Mouse (Mus musculus) hindbrain, embryonic 10.5 days (tissue): ENCODE measurements around the gene Atp10a. TPM values are rescaled to one million over a fixed set of nuclear protein-coding genes. Genes with fewer than 3 reads are reported as not detected.

Experiments used
- DNase-seq: peaks from one replicate; pipeline ENCODE4 v3.0.0-alpha.2; 2017; ENCODE audit warnings: low spot score
- H3K27ac ChIP-seq: fragments of 300-500 bp; sonication (generic); 2 replicates; pipeline ENCODE4 v1.5.1; 2016; ENCODE audit warnings: mild to moderate bottlenecking, moderate library complexity
- H3K27me3 ChIP-seq: fragments of 300-500 bp; sonication (generic); 2 replicates; pipeline ENCODE4 v1.6.1; 2016; ENCODE audit warnings: mild to moderate bottlenecking; ENCODE audit not compliant: poor library complexity, insufficient read depth, severe bottlenecking
- H3K36me3 ChIP-seq: fragments of 300-500 bp; sonication (generic); 2 replicates; pipeline ENCODE4 v1.6.1; 2016; ENCODE audit warnings: mild to moderate bottlenecking, moderate library complexity
- H3K4me1 ChIP-seq: fragments of 300-500 bp; sonication (generic); replicated peaks from 2 replicates; pipeline ENCODE4 v1.6.1; 2016; ENCODE audit warnings: mild to moderate bottlenecking
- H3K4me3 ChIP-seq: fragments of 300-500 bp; sonication (generic); 2 replicates; pipeline ENCODE4 v1.5.1; 2016; ENCODE audit warnings: mild to moderate bottlenecking, moderate library complexity
- H3K9me3 ChIP-seq: fragments of 300-500 bp; sonication (generic); 2 replicates; pipeline ENCODE4 v1.6.1; 2016; ENCODE audit warnings: mild to moderate bottlenecking, moderate library complexity
- WGBS: fragments of 180-500 bp; shearing (Covaris S2); methylation state at CpG from one replicate; pipeline ENCODE4 v1.1.7; 2016; 5-methylcytosine and 5-hydroxymethylcytosine counted together
- polyA plus RNA-seq: library from polyadenylated mRNA; unstranded; fragments of >200 nt; fragmentation: Nextera tagmentation; extraction: Ambion mirVana; gene quantifications from 2 replicates; pipeline ENCODE4 v1.2.1, GENCODE M21; 2016

Gene Atp10a
- polyA plus RNA-seq, 1 experiment from 2014 or later: 1.7 TPM

GRCm38 (mm10) chr7:58749904-58750612 is 94.1 kb downstream of the Atp10a start:
- no peaks in the 10 kb centered on the region for H3K27me3 ChIP-seq
- no peaks in the 10 kb centered on the region for H3K36me3 ChIP-seq
- H3K9me3 ChIP-seq: no peaks in the 10 kb centered on the region
- H3K4me3 ChIP-seq: no peak overlapping the region
- 91% methylated on average over 6 of the region's 6 CpGs for WGBS
- no peaks in the 10 kb centered on the region for H3K4me1 ChIP-seq
- DNase-seq: no peak
- no peak overlapping the region for H3K27ac ChIP-seq

GRCm38 (mm10) chr7:58752041-58752440 is 96.1 kb downstream of the Atp10a start:
- Histone ChIP-seq H3K27ac (no peak overlapping the region), H3K9me3 (no peaks in the 10 kb centered on the region), H3K4me3 (no peak overlapping the region), H3K27me3 (no peaks in the 10 kb centered on the region), H3K4me1 (no peaks in the 10 kb centered on the region), H3K36me3 (no peaks in the 10 kb centered on the region)
- WGBS: 87% methylated on average over 5 of the region's 5 CpGs
- no peak for DNase-seq

- H3K36me3 ChIP-seq: no peaks in the 10 kb centered on the region
- H3K4me3 ChIP-seq: no peak overlapping the region
- H3K27me3 ChIP-seq: no peaks in the 10 kb centered on the region
- WGBS: 84% methylated on average over 1 of the region's 1 CpGs
- H3K4me1 ChIP-seq: no peaks in the 10 kb centered on the region
- no peaks in the 10 kb centered on the region for H3K9me3 ChIP-seq
- no peak overlapping the region for H3K27ac ChIP-seq
- DNase-seq: no peak
These were observed 98.1 kb downstream of the Atp10a start for GRCm38 (mm10) chr7:58754076-58754475.

- Histone ChIP-seq H3K4me1 (no peaks in the 10 kb centered on the region), H3K27ac (no peak overlapping the region), H3K9me3 (no peaks in the 10 kb centered on the region), H3K27me3 (no peaks in the 10 kb centered on the region), H3K36me3 (no peaks in the 10 kb centered on the region), H3K4me3 (no peak overlapping the region)
- WGBS: 84% methylated on average over 4 of the region's 4 CpGs
- no peak for DNase-seq
These were observed 98.6 kb downstream of the Atp10a start for GRCm38 (mm10) chr7:58754536-58754935.

- H3K9me3 ChIP-seq: no peaks in the 10 kb centered on the region
- no peak for DNase-seq
- no peak overlapping the region for H3K4me3 ChIP-seq
- no peak overlapping the region for H3K27ac ChIP-seq
- no peaks in the 10 kb centered on the region for H3K27me3 ChIP-seq
- H3K36me3 ChIP-seq: no peaks in the 10 kb centered on the region
- H3K4me1 ChIP-seq: no peaks in the 10 kb centered on the region
These were observed 99.1 kb downstream of the Atp10a start for GRCm38 (mm10) chr7:58755083-58755482.

GRCm38 (mm10) chr7:58755846-58756245 is 99.9 kb downstream of the Atp10a start:
- Histone ChIP-seq H3K4me3 (no peak overlapping the region), H3K9me3 (no peaks in the 10 kb centered on the region), H3K36me3 (no peaks in the 10 kb centered on the region), H3K4me1 (no peaks in the 10 kb centered on the region), H3K27me3 (no peaks in the 10 kb centered on the region), H3K27ac (no peak overlapping the region)
- DNase-seq: no peak
- WGBS: 95% methylated on average over 1 of the region's 1 CpGs

GRCm38 (mm10) chr7:58757331-58757730 is 101.4 kb downstream of the Atp10a start:
- H3K4me3 ChIP-seq: no peak overlapping the region
- WGBS: 86% methylated on average over 2 of the region's 2 CpGs

GRCm38 (mm10) chr7:58758396-58758795 is 102.4 kb downstream of the Atp10a start:
- Histone ChIP-seq H3K9me3 (no peaks in the 10 kb centered on the region), H3K27me3 (no peaks in the 10 kb centered on the region), H3K36me3 (no peaks in the 10 kb centered on the region), H3K4me1 (no peaks in the 10 kb centered on the region), H3K27ac (no peak overlapping the region), H3K4me3 (no peak overlapping the region)
- WGBS: 86% methylated on average over 3 of the region's 3 CpGs
- no peak for DNase-seq

More at GRCm38 (mm10) chr7:58757331-58757730, 101.4 kb downstream of the Atp10a start:
- DNase-seq: no peak
- H3K27me3 ChIP-seq: no peaks in the 10 kb centered on the region
- no peaks in the 10 kb centered on the region for H3K9me3 ChIP-seq
- H3K4me1 ChIP-seq: no peaks in the 10 kb centered on the region
- no peaks in the 10 kb centered on the region for H3K36me3 ChIP-seq
- no peak overlapping the region for H3K27ac ChIP-seq

GRCm38 (mm10) chr7:58759265-58759664 is 103.3 kb downstream of the Atp10a start:
- Histone ChIP-seq H3K36me3 (no peaks in the 10 kb centered on the region), H3K27ac (no peak overlapping the region), H3K4me1 (no peaks in the 10 kb centered on the region), H3K4me3 (no peak overlapping the region), H3K9me3 (no peaks in the 10 kb centered on the region), H3K27me3 (no peaks in the 10 kb centered on the region)
- no peak for DNase-seq
- WGBS: 93% methylated on average over 4 of the region's 4 CpGs

- WGBS: 85% methylated on average over 6 of the region's 6 CpGs
- Histone ChIP-seq H3K36me3 (no peaks in the 10 kb centered on the region), H3K27me3 (no peaks in the 10 kb centered on the region), H3K9me3 (no peaks in the 10 kb centered on the region), H3K27ac (no peak overlapping the region), H3K4me1 (no peaks in the 10 kb centered on the region), H3K4me3 (no peak overlapping the region)
- DNase-seq: no peak
These were observed 111.3 kb downstream of the Atp10a start for GRCm38 (mm10) chr7:58767257-58767656.

GRCm38 (mm10) chr7:58768253-58768652 is 112.3 kb downstream of the Atp10a start:
- no peak for DNase-seq
- no peaks in the 10 kb centered on the region for H3K27me3 ChIP-seq
- WGBS: 82% methylated on average over 2 of the region's 2 CpGs
- no peak overlapping the region for H3K27ac ChIP-seq
- no peaks in the 10 kb centered on the region for H3K9me3 ChIP-seq
- no peak overlapping the region for H3K4me3 ChIP-seq
- H3K36me3 ChIP-seq: no peaks in the 10 kb centered on the region
- H3K4me1 ChIP-seq: no peaks in the 10 kb centered on the region

- H3K36me3 ChIP-seq: no peaks in the 10 kb centered on the region
- 67% methylated on average over 3 of the region's 3 CpGs for WGBS
- DNase-seq: peak; percentile 17
- H3K27me3 ChIP-seq: no peaks in the 10 kb centered on the region
- no peak overlapping the region for H3K27ac ChIP-seq
- H3K4me3 ChIP-seq: no peak overlapping the region
- H3K4me1 ChIP-seq: no peaks in the 10 kb centered on the region
- H3K9me3 ChIP-seq: no peaks in the 10 kb centered on the region
These were observed 114.3 kb downstream of the Atp10a start for GRCm38 (mm10) chr7:58770254-58770653.

- 89% methylated on average over 6 of the region's 6 CpGs for WGBS
- H3K27ac ChIP-seq: no peak overlapping the region
- no peak overlapping the region for H3K4me3 ChIP-seq
- no peak for DNase-seq
- no peaks in the 10 kb centered on the region for H3K9me3 ChIP-seq
- H3K4me1 ChIP-seq: no peaks in the 10 kb centered on the region
- no peaks in the 10 kb centered on the region for H3K27me3 ChIP-seq
- H3K36me3 ChIP-seq: no peaks in the 10 kb centered on the region
These were observed 116.2 kb downstream of the Atp10a start for GRCm38 (mm10) chr7:58772048-58772690.
